Mouse (Mus musculus) hindbrain, embryonic 10.5 days (tissue): Measurements from ENCODE around the gene Lamb1. TPM values are rescaled to one million over a fixed set of nuclear protein-coding genes. Genes with fewer than 3 reads are reported as not detected.

Experiments used
- DNase-seq: peaks from one replicate; pipeline ENCODE4 v3.0.0-alpha.2; 2017; ENCODE audit warnings: low spot score
- H3K27ac ChIP-seq: fragments of 300-500 bp; sonication (generic); 2 replicates; pipeline ENCODE4 v1.5.1; 2016; ENCODE audit warnings: mild to moderate bottlenecking, moderate library complexity
- H3K27me3 ChIP-seq: fragments of 300-500 bp; sonication (generic); 2 replicates; pipeline ENCODE4 v1.6.1; 2016; ENCODE audit warnings: mild to moderate bottlenecking; ENCODE audit not compliant: poor library complexity, insufficient read depth, severe bottlenecking
- H3K36me3 ChIP-seq: fragments of 300-500 bp; sonication (generic); 2 replicates; pipeline ENCODE4 v1.6.1; 2016; ENCODE audit warnings: mild to moderate bottlenecking, moderate library complexity
- H3K4me1 ChIP-seq: fragments of 300-500 bp; sonication (generic); replicated peaks from 2 replicates; pipeline ENCODE4 v1.6.1; 2016; ENCODE audit warnings: mild to moderate bottlenecking
- H3K4me3 ChIP-seq: fragments of 300-500 bp; sonication (generic); 2 replicates; pipeline ENCODE4 v1.5.1; 2016; ENCODE audit warnings: mild to moderate bottlenecking, moderate library complexity
- H3K9me3 ChIP-seq: fragments of 300-500 bp; sonication (generic); 2 replicates; pipeline ENCODE4 v1.6.1; 2016; ENCODE audit warnings: mild to moderate bottlenecking, moderate library complexity
- WGBS: fragments of 180-500 bp; shearing (Covaris S2); methylation state at CpG from one replicate; pipeline ENCODE4 v1.1.7; 2016; 5-methylcytosine and 5-hydroxymethylcytosine counted together
- polyA plus RNA-seq: library from polyadenylated mRNA; unstranded; fragments of >200 nt; fragmentation: Nextera tagmentation; extraction: Ambion mirVana; gene quantifications from 2 replicates; pipeline ENCODE4 v1.2.1, GENCODE M21; 2016

Lamb1 gene
- polyA plus RNA-seq, 1 experiment from 2014 or later, result 21.8 TPM

DNA sequence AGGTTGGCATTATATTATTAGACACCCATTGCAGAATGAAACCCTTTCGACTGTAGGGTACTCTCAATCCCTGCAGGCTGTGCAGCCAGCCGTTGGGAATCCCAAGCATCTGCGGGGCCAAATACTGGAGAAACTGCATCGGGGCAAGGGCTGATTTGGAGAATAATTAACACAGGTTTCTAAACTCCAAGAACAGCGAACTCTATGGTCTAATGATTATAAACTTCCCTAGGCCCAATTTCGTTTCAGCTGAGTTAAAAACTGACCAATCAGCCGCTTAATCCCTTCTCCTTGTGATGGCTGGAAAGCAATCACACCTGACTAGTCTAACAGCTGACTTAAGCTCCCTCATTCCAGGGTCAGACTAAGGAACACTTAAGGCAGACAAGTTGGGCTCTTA lies 1.1 kb upstream of the Lamb1 start:
- H3K4me3 ChIP-seq, result no peak overlapping the region
- no peaks in the 10 kb centered on the region for H3K9me3 ChIP-seq
- DNase-seq, result no peak
- H3K36me3 ChIP-seq, result no peaks in the 10 kb centered on the region
- H3K27ac ChIP-seq, result no peak overlapping the region
- 34% methylated on average over 7 of the region's 7 CpGs for WGBS
- H3K27me3 ChIP-seq, result peaks cover 66% of the 10 kb centered on the region
- peaks cover 39% of the 10 kb centered on the region for H3K4me1 ChIP-seq

GRCm38 (mm10) chr12:31265722-31266431 lies 843 bp downstream of the Lamb1 start:
- Histone ChIP-seq H3K9me3 (no peaks in the 10 kb centered on the region), H3K27me3 (peaks cover 66% of the 10 kb centered on the region), H3K27ac (peak overlapping the region; percentile 75), H3K4me1 (peaks cover 44% of the 10 kb centered on the region), H3K36me3 (no peaks in the 10 kb centered on the region), H3K4me3 (peak overlapping the region; percentile 53)
- under 1% methylated on average over 50 of the region's 50 CpGs for WGBS
- DNase-seq, result peak; percentile 43

- WGBS, result 3% methylated on average over 15 of the region's 15 CpGs
- Histone ChIP-seq H3K27me3 (peaks cover 66% of the 10 kb centered on the region), H3K36me3 (no peaks in the 10 kb centered on the region), H3K4me1 (peaks cover 49% of the 10 kb centered on the region), H3K4me3 (peak overlapping the region; percentile 53), H3K27ac (no peak overlapping the region), H3K9me3 (no peaks in the 10 kb centered on the region)
- peak; percentile 29 for DNase-seq
Observed at GRCm38 (mm10) chr12:31266686-31267085, 1.7 kb downstream of the Lamb1 start.

DNA sequence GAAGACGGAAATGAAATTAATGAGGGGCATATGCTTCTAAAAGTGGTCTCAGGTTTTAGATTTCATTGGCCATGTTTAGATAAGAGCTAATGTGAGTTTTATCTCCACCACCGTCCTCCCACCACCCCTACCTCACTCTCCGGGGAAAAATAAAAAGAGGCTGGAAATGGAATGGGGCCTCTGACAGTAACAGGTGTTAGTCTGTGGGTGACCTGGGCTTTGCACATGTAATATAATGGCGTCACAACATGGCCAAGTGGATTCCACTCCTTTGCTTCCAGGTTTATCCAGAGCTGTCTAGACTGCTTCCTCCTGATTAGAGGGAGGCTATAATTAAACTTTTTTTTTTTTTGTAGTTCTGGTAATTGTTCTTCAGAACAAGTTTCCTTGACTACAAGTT lies 2.3 kb downstream of the Lamb1 start:
- Histone ChIP-seq H3K27me3 (peaks cover 63% of the 10 kb centered on the region), H3K4me1 (peaks cover 56% of the 10 kb centered on the region), H3K4me3 (no peak overlapping the region), H3K9me3 (no peaks in the 10 kb centered on the region), H3K27ac (no peak overlapping the region), H3K36me3 (no peaks in the 10 kb centered on the region)
- no peak for DNase-seq
- WGBS, result 67% methylated on average over 4 of the region's 4 CpGs

GRCm38 (mm10) chr12:31268315-31268714 lies 3.3 kb downstream of the Lamb1 start:
- 70% methylated on average over 3 of the region's 3 CpGs for WGBS
- Histone ChIP-seq H3K9me3 (no peaks in the 10 kb centered on the region), H3K4me1 (peaks cover 50% of the 10 kb centered on the region), H3K27ac (no peak overlapping the region), H3K27me3 (peaks cover 53% of the 10 kb centered on the region), H3K36me3 (peaks cover 4% of the 10 kb centered on the region), H3K4me3 (no peak overlapping the region)
- no peak for DNase-seq

DNA sequence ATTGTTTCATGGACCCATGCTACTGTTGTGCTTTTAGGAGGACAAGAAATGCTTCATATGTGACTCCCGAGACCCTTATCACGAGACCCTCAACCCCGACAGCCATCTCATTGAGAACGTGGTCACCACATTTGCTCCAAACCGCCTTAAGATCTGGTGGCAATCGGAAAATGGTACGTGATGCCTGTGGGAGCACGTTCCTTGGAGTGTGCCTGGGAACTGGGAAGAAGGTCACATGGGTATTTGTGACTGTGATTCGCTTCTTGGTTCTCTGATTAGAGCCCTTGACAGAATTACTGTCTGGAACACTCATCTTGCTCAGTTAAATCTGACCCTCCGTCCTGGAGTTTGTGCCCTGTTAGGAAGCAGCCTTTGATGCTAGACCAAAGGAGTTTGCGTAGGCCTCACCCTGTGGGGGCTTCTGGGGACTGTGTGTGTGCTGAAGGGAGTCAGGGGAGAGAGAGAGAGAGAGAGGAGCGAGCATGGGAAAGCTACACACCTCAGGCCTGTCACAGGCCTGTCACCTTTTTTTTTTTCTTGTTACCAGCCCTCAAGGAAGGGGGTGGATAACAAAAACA lies 4.1 kb downstream of the Lamb1 start:
- peaks cover 10% of the 10 kb centered on the region for H3K36me3 ChIP-seq
- no peak for DNase-seq
- peaks cover 45% of the 10 kb centered on the region for H3K27me3 ChIP-seq
- 63% methylated on average over 12 of the region's 12 CpGs for WGBS
- H3K27ac ChIP-seq, result no peak overlapping the region
- no peak overlapping the region for H3K4me3 ChIP-seq
- H3K4me1 ChIP-seq, result peaks cover 49% of the 10 kb centered on the region
- no peaks in the 10 kb centered on the region for H3K9me3 ChIP-seq

DNA sequence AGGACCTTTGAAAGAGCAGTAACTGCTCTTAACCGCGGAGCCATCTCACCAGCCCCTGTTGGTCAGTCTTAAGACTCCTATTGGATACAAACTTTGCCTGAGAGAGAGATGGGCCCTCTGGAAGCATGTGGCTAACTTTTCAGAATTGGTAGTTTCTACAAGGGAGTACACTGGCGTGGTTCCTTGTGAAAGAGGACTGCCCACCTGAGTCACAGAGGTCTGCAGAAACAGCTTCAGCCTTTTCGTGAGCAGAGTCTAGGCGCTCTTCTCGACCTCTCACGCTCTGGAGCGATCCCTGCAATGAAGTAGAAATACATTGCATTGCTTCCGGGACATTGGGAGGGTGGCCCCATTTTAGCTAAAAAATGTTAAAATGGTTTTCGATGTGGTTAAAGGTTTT lies 5.3 kb downstream of the Lamb1 start:
- peaks cover 33% of the 10 kb centered on the region for H3K27me3 ChIP-seq
- H3K4me1 ChIP-seq, result peaks cover 38% of the 10 kb centered on the region
- DNase-seq, result no peak
- peaks cover 10% of the 10 kb centered on the region for H3K36me3 ChIP-seq
- no peak overlapping the region for H3K27ac ChIP-seq
- H3K9me3 ChIP-seq, result no peaks in the 10 kb centered on the region
- WGBS, result 91% methylated on average over 10 of the region's 10 CpGs
- no peak overlapping the region for H3K4me3 ChIP-seq

- DNase-seq, result no peak
- Histone ChIP-seq H3K9me3 (no peaks in the 10 kb centered on the region), H3K36me3 (peaks cover 10% of the 10 kb centered on the region), H3K27ac (no peak overlapping the region), H3K4me1 (peaks cover 34% of the 10 kb centered on the region), H3K27me3 (peaks cover 28% of the 10 kb centered on the region), H3K4me3 (no peak overlapping the region)
- WGBS, result 77% methylated on average over 5 of the region's 5 CpGs
Observed at GRCm38 (mm10) chr12:31270776-31271175, 5.7 kb downstream of the Lamb1 start.

- H3K27me3 ChIP-seq, result peaks cover 21% of the 10 kb centered on the region
- WGBS, result 57% methylated on average over 16 of the region's 16 CpGs
- H3K36me3 ChIP-seq, result peaks cover 15% of the 10 kb centered on the region
Observed at GRCm38 (mm10) chr12:31271361-31272011, 6.5 kb downstream of the Lamb1 start.

GRCm38 (mm10) chr12:31272012-31272735 lies 7.1 kb downstream of the Lamb1 start:
- WGBS, result 71% methylated on average over 8 of the region's 8 CpGs
- H3K4me1 ChIP-seq, result peaks cover 20% of the 10 kb centered on the region

More at GRCm38 (mm10) chr12:31271361-31272011, 6.5 kb downstream of the Lamb1 start:
- Histone ChIP-seq H3K27ac (no peak overlapping the region), H3K4me3 (no peak overlapping the region), H3K4me1 (peaks cover 27% of the 10 kb centered on the region), H3K9me3 (no peaks in the 10 kb centered on the region)
- peak; percentile 51 for DNase-seq

DNA sequence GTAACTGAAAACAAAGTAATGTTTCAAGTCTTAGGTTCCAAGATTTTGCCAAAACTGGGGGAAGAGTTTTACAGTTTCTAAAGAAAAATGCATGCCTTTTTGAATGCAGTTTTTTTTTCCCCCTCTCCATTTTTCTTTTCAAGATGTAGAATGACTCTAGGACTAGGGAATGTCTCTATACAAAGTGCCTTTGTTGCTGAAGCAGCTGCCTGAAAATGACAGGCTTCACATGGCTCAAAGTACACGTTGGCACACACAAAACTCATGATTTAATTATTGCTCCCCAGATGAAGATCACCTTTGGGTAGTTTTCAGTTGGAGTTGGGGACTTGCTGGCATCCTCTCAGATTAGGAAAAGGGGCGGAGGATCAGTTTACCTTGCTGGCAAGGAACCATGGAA lies 7.8 kb downstream of the Lamb1 start:
- peaks cover 18% of the 10 kb centered on the region for H3K4me1 ChIP-seq
- H3K36me3 ChIP-seq, result peaks cover 19% of the 10 kb centered on the region
- peaks cover 8% of the 10 kb centered on the region for H3K27me3 ChIP-seq
- no peaks in the 10 kb centered on the region for H3K9me3 ChIP-seq
- no peak for DNase-seq
- WGBS, result 80% methylated on average over 2 of the region's 2 CpGs
- no peak overlapping the region for H3K4me3 ChIP-seq
- H3K27ac ChIP-seq, result no peak overlapping the region

More at GRCm38 (mm10) chr12:31272012-31272735, 7.1 kb downstream of the Lamb1 start:
- Histone ChIP-seq H3K36me3 (peaks cover 15% of the 10 kb centered on the region), H3K4me3 (no peak overlapping the region), H3K27ac (no peak overlapping the region), H3K27me3 (peaks cover 14% of the 10 kb centered on the region), H3K9me3 (no peaks in the 10 kb centered on the region)
- DNase-seq, result no peak

DNA sequence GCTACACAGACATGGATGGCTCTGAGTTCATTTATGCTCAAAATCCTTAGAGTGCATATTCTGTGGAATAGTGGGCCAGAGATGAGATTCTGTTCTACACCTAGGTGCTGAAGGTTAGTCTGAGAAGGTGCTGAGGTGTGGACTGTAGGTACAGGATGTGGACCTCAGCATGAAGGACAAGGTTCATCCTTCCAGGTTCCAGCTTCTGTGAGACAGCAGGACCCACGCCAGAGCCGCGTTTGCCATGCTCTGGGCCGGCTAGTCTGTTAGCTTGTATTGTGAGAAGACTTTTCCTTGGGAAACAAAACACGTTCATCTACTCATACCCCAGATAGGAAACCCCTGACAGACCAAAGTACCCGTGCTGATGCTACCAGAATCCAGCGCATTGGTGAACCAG lies 8.6 kb downstream of the Lamb1 start:
- no peak overlapping the region for H3K27ac ChIP-seq
- 94% methylated on average over 7 of the region's 7 CpGs for WGBS
- H3K27me3 ChIP-seq, result no peaks in the 10 kb centered on the region
- peaks cover 18% of the 10 kb centered on the region for H3K4me1 ChIP-seq
- no peaks in the 10 kb centered on the region for H3K9me3 ChIP-seq
- H3K4me3 ChIP-seq, result no peak overlapping the region
- no peak for DNase-seq
- peaks cover 19% of the 10 kb centered on the region for H3K36me3 ChIP-seq
